Mouse (Mus musculus) intestine, embryonic 14.5 days (tissue): ENCODE data around the gene Lyzl6. TPM values are rescaled to one million over a fixed set of nuclear protein-coding genes. Genes with fewer than 3 reads are reported as not detected.
A peak's percentile ranks its signal among the peaks of the same experiment; 100 is the strongest.

Experiments used
- ATAC-seq: fragments of 200-750 bp; cut with Nextera tagmentation; replicated peaks from 2 replicates; pipeline ENCODE4 v1.8.0; 2017; ENCODE audit warnings: low read depth, moderate number of reproducible peaks, moderate TSS enrichment, moderate library complexity; ENCODE audit not compliant: low FRiP score, low TSS enrichment
- DNase-seq: peaks from one replicate; pipeline ENCODE4 v3.0.0-alpha.2; 2018; ENCODE audit warnings: low spot score
- H3K27ac ChIP-seq: fragments of 300-500 bp; sonication (generic); 2 replicates; pipeline ENCODE4 v1.5.1; 2014; ENCODE audit warnings: low read depth, mild to moderate bottlenecking, control low read depth
- H3K27me3 ChIP-seq: fragments of 300-500 bp; sonication (generic); replicated peaks from 2 replicates; pipeline ENCODE4 v1.6.1; 2014; ENCODE audit warnings: low read length, control low read depth; ENCODE audit not compliant: control insufficient read depth, insufficient read depth
- H3K36me3 ChIP-seq: fragments of 300-500 bp; sonication (generic); 2 replicates; pipeline ENCODE4 v1.6.1; 2014; ENCODE audit warnings: low read length, control low read depth; ENCODE audit not compliant: control insufficient read depth, insufficient read depth
- H3K4me1 ChIP-seq: fragments of 300-500 bp; sonication (generic); replicated peaks from 2 replicates; pipeline ENCODE4 v1.6.1; 2014; ENCODE audit warnings: low read length, control low read depth, mixed read lengths; ENCODE audit not compliant: control insufficient read depth, insufficient read depth
- H3K4me2 ChIP-seq: fragments of 300-500 bp; sonication (generic); 2 replicates; pipeline ENCODE4 v1.6.1; 2014; ENCODE audit warnings: low read length
- H3K4me3 ChIP-seq: fragments of 300-500 bp; sonication (generic); 2 replicates; pipeline ENCODE4 v1.5.1; 2014; ENCODE audit warnings: low read depth, low read length, control low read depth, mixed read lengths
- H3K9ac ChIP-seq: fragments of 300-500 bp; sonication (generic); 2 replicates; pipeline ENCODE4 v1.6.1; 2014; ENCODE audit warnings: mild to moderate bottlenecking, low read length
- H3K9me3 ChIP-seq: fragments of 300-500 bp; sonication (generic); 2 replicates; pipeline ENCODE4 v1.6.1; 2016; ENCODE audit warnings: low read length, control low read depth; ENCODE audit not compliant: control insufficient read depth
- WGBS: fragments of 180-500 bp; shearing (Covaris S2); extraction: QIAGEN DNeasy Blood & Tissue Kit; methylation state at CpG from one replicate; pipeline ENCODE4 v1.1.7; 2014; 5-methylcytosine and 5-hydroxymethylcytosine counted together
- polyA plus RNA-seq: library from polyadenylated mRNA; unstranded; fragments of >200 nt; fragmentation: Nextera tagmentation; extraction: Ambion mirVana; gene quantifications from 2 replicates; pipeline ENCODE4 v1.2.1, GENCODE M21; 2014

Lyzl6 gene
- polyA plus RNA-seq, 1 experiment from 2014 or later = not detected

GRCm38 (mm10) chr11:103649301-103649982 lies 10.8 kb upstream of the Lyzl6 start, which contains the start of gene Rprml:
Rprml (plus strand) TSS chr11:103649570.
- peak; percentile 59 for DNase-seq
- peaks cover 75% of the 10 kb centered on the region for H3K27me3 ChIP-seq

GRCm38 (mm10) chr11:103648656-103649055 lies 10.0 kb upstream of the Lyzl6 start:
- Histone ChIP-seq H3K9me3 (no peaks in the 10 kb centered on the region), H3K36me3 (no peaks in the 10 kb centered on the region), H3K27me3 (peaks cover 71% of the 10 kb centered on the region), H3K4me1 (no peaks in the 10 kb centered on the region), H3K4me2 (no peak overlapping the region), H3K9ac (no peak overlapping the region), H3K27ac (no peak overlapping the region), H3K4me3 (no peak overlapping the region)
- no peak for ATAC-seq
- no peak for DNase-seq
- 34% methylated on average over 7 of the region's 7 CpGs for WGBS

More at GRCm38 (mm10) chr11:103649301-103649982, 10.8 kb upstream of the Lyzl6 start, which contains the start of gene Rprml:
- Histone ChIP-seq H3K27ac (no peak within 1 kb of the TSS), H3K9me3 (no peaks in the 10 kb centered on the region), H3K4me1 (no peaks in the 10 kb centered on the region), H3K4me2 (peak within 1 kb of the TSS; percentile 56), H3K9ac (no peak within 1 kb of the TSS), H3K36me3 (no peaks in the 10 kb centered on the region), H3K4me3 (peak within 1 kb of the TSS; percentile 33)
- no peak for ATAC-seq
- 1% methylated on average over 67 of the region's 71 CpGs for WGBS

- 12% methylated on average over 11 of the region's 11 CpGs for WGBS
- ATAC-seq = no peak
- H3K4me1 ChIP-seq = no peaks in the 10 kb centered on the region
Observed at GRCm38 (mm10) chr11:103647921-103648620, 9.4 kb upstream of the Lyzl6 start.

GRCm38 (mm10) chr11:103646301-103646700 lies 7.6 kb upstream of the Lyzl6 start:
- WGBS = 77% methylated on average over 6 of the region's 6 CpGs

More at GRCm38 (mm10) chr11:103647921-103648620, 9.4 kb upstream of the Lyzl6 start:
- Histone ChIP-seq H3K27ac (no peak overlapping the region), H3K4me3 (no peak overlapping the region), H3K36me3 (no peaks in the 10 kb centered on the region), H3K4me2 (no peak overlapping the region), H3K9me3 (no peaks in the 10 kb centered on the region), H3K9ac (no peak overlapping the region), H3K27me3 (peaks cover 68% of the 10 kb centered on the region)
- no peak for DNase-seq

GRCm38 (mm10) chr11:103645731-103646130 lies 7.0 kb upstream of the Lyzl6 start:
- no peaks in the 10 kb centered on the region for H3K4me1 ChIP-seq
- no peak overlapping the region for H3K4me2 ChIP-seq
- peaks cover 46% of the 10 kb centered on the region for H3K27me3 ChIP-seq
- DNase-seq = peak; percentile 29
- H3K36me3 ChIP-seq = no peaks in the 10 kb centered on the region
- no peak overlapping the region for H3K27ac ChIP-seq
- no peak overlapping the region for H3K9ac ChIP-seq
- H3K9me3 ChIP-seq = no peaks in the 10 kb centered on the region
- no peak overlapping the region for H3K4me3 ChIP-seq
- 41% methylated on average over 8 of the region's 8 CpGs for WGBS
- no peak for ATAC-seq

More at GRCm38 (mm10) chr11:103646301-103646700, 7.6 kb upstream of the Lyzl6 start:
- peaks cover 51% of the 10 kb centered on the region for H3K27me3 ChIP-seq
- H3K27ac ChIP-seq = no peak overlapping the region
- no peak overlapping the region for H3K9ac ChIP-seq
- H3K36me3 ChIP-seq = no peaks in the 10 kb centered on the region
- H3K4me2 ChIP-seq = no peak overlapping the region
- no peak overlapping the region for H3K4me3 ChIP-seq
- no peak for ATAC-seq
- DNase-seq = no peak
- H3K9me3 ChIP-seq = no peaks in the 10 kb centered on the region
- no peaks in the 10 kb centered on the region for H3K4me1 ChIP-seq

GRCm38 (mm10) chr11:103643211-103643610 lies 4.5 kb upstream of the Lyzl6 start:
- Histone ChIP-seq H3K4me1 (no peaks in the 10 kb centered on the region), H3K4me3 (no peak overlapping the region), H3K27ac (no peak overlapping the region), H3K27me3 (peaks cover 32% of the 10 kb centered on the region), H3K9me3 (no peaks in the 10 kb centered on the region), H3K36me3 (no peaks in the 10 kb centered on the region), H3K4me2 (no peak overlapping the region), H3K9ac (no peak overlapping the region)
- DNase-seq (no peak), ATAC-seq (no peak)
- 62% methylated on average over 9 of the region's 9 CpGs for WGBS

GRCm38 (mm10) chr11:103639407-103639946 lies 787 bp upstream of the Lyzl6 start:
- H3K36me3 ChIP-seq = no peaks in the 10 kb centered on the region
- H3K27me3 ChIP-seq = peaks cover 12% of the 10 kb centered on the region
- H3K4me3 ChIP-seq = no peak overlapping the region
- ATAC-seq = no peak
- no peak overlapping the region for H3K27ac ChIP-seq
- no peak overlapping the region for H3K9ac ChIP-seq
- DNase-seq = peak; percentile 74
- H3K4me1 ChIP-seq = no peaks in the 10 kb centered on the region
- no peaks in the 10 kb centered on the region for H3K9me3 ChIP-seq
- no peak overlapping the region for H3K4me2 ChIP-seq
- 5% methylated on average over 10 of the region's 10 CpGs for WGBS

GRCm38 (mm10) chr11:103636261-103636660 lies 2.4 kb downstream of the Lyzl6 start:
- DNase-seq (no peak), ATAC-seq (no peak)
- Histone ChIP-seq H3K4me3 (no peak overlapping the region), H3K27me3 (peaks cover 12% of the 10 kb centered on the region), H3K9ac (no peak overlapping the region), H3K36me3 (no peaks in the 10 kb centered on the region), H3K4me1 (no peaks in the 10 kb centered on the region), H3K9me3 (no peaks in the 10 kb centered on the region), H3K4me2 (no peak overlapping the region), H3K27ac (no peak overlapping the region)
- WGBS = 75% methylated on average over 6 of the region's 6 CpGs
